ENCODE assay signal across 9 mouse cellular contexts in the genomic region with DNA sequence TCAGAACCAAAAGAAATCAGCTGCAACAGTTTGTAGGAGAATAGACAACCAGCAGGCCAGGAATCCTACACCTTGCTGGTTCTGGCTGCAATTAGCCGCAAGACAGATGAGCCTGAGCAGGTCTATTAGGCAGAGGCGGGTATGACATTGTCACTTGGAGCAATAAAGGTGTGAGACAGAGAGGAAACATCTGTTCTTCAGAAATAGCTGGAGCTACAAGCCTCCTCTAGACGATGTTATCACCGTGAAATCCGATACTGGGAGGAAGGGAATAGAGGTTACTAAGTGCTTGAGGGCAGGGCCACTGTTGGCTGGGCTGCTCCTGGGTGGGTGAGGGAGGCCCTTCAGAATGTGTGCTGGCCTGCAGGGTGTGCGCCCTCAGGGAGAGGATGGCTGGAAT.
DNase-seq lines count a peak whose midpoint lies in the region; ATAC-seq lines count a peak whose summit lies in the region.
"Had no signal": no experiment of that assay in that cellular context is flagged by ENCODE, and none has a peak within 500 bp of the region (broad histone marks: within the 10 kb centered on the region; RNA-seq: fewer than 3 reads in every experiment).

No protein-coding gene starts in this region.

- peak overlapping the region; percentile 63; the same call in 1 of the 2 replicates for H3K27ac ChIP-seq in neural tube, embryonic 11.5 days (ENCODE audit: low read depth, low read length)
- H3K27ac ChIP-seq: midbrain, embryonic 12.5 days had no signal

- no peaks in the 10 kb centered on the region for H3K9me3 ChIP-seq in neural tube, embryonic 11.5 days (ENCODE audit: control insufficient read depth, low read length)
- H3K9me3 ChIP-seq: midbrain, embryonic 12.5 days had no signal

- peaks cover 17% of the 10 kb centered on the region for H3K4me1 ChIP-seq in neural tube, embryonic 11.5 days (ENCODE audit: control insufficient read depth, insufficient read depth, low read length)

- no peaks in the 10 kb centered on the region for H3K27me3 ChIP-seq in neural tube, embryonic 11.5 days (ENCODE audit: control insufficient read depth, insufficient read depth, low read length)

- DNase-seq in heart, adult 8-10 months (ENCODE audit: low spot score), result peak; percentile 10
- DNase-seq in heart, postnatal 25 days (ENCODE audit: low spot score), result no peak
- DNase-seq in forelimb bud, embryonic 11.5 days (ENCODE audit: low read depth, low spot score), result peak; percentile 72
- peak; percentile 14 for DNase-seq in kidney, adult 9 months
- DNase-seq in neural tube, embryonic 11.5 days (ENCODE audit: low spot score), result no peak
- no peak for DNase-seq in layer of hippocampus, adult 9-11 months
- no peak for DNase-seq in cerebellum, adult 9-11 months
- DNase-seq in frontal cortex, postnatal 36 days (ENCODE audit: low spot score in 2 of 2), result no peak

- H3K4me3 ChIP-seq in neural tube, embryonic 11.5 days (ENCODE audit: low read depth, low read length), result no peak overlapping the region
- H3K4me3 ChIP-seq: midbrain, embryonic 12.5 days had no signal

- H3K9ac ChIP-seq in neural tube, embryonic 11.5 days (ENCODE audit: low read length), result no peak overlapping the region
- H3K9ac ChIP-seq: midbrain, embryonic 12.5 days had no signal

- 0 out of 2 replicates have a peak overlapping the region, but pooled peaks have one; percentile 3 for H3K4me2 ChIP-seq in neural tube, embryonic 11.5 days (ENCODE audit: low read depth)
- H3K4me2 ChIP-seq: midbrain, embryonic 12.5 days had no signal

- no peaks in the 10 kb centered on the region for H3K36me3 ChIP-seq in neural tube, embryonic 11.5 days (ENCODE audit: control insufficient read depth, insufficient read depth, low read length)
- H3K36me3 ChIP-seq: midbrain, embryonic 12.5 days had no signal

- ATAC-seq in neural tube, embryonic 11.5 days (ENCODE audit: insufficient read depth, low FRiP score, low TSS enrichment), result no peak

- intact Hi-C loops in heart, postnatal 25 days (cut with DNase I), result no loop called here

- 20% methylated on average over 6 of the region's 6 CpGs for WGBS in neural tube, embryonic 11.5 days

Comparison
In these comparisons a context has a peak if more than half of its experiments do, and no peak if none do; other contexts are left out.
1. DNase-seq: peak in heart, adult 8-10 months (single experiment), forelimb bud, embryonic 11.5 days (single experiment) and kidney, adult 9 months (single experiment); none in heart, postnatal 25 days (single experiment), neural tube, embryonic 11.5 days (single experiment), layer of hippocampus, adult 9-11 months (single experiment), cerebellum, adult 9-11 months (single experiment) and frontal cortex, postnatal 36 days (0 of 2).